Mouse (Mus musculus): ENCODE measurements around the gene Slc13a5.

Gene Slc13a5

DNA sequence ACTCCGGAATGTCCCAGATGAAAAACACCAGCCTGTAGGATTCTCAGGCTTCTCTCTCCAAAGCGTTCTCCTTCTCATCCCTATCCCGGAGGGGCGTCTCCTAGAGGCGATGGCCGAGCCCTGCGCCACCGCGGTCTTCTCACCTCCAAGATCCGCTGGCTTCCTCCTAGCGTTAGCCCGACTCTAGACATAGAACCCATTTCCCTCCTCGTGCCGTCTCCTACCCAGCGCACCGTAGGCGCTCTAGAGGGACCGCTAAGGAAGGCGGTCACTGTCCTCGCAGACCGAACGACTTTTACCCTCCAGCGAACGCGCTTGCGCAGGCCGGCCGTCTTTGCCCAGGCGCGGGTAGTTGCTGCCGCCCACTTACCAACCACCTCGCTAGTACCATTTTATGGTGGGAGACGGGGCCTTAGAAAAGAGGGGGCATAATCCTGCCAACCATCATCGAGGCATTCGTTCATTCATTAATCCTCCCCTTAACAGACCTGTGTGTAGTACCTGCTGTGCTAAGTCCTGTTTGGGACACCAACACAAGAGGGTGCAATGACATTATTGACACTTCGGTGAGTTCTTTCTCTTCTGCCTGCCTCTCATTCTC, at the start of gene Slc13a5:
Gene Slc13a5 (minus strand): TSS at position 263 of the 601 bp plus-strand sequence.
- DNase-seq, result peak; percentile 35

DNA sequence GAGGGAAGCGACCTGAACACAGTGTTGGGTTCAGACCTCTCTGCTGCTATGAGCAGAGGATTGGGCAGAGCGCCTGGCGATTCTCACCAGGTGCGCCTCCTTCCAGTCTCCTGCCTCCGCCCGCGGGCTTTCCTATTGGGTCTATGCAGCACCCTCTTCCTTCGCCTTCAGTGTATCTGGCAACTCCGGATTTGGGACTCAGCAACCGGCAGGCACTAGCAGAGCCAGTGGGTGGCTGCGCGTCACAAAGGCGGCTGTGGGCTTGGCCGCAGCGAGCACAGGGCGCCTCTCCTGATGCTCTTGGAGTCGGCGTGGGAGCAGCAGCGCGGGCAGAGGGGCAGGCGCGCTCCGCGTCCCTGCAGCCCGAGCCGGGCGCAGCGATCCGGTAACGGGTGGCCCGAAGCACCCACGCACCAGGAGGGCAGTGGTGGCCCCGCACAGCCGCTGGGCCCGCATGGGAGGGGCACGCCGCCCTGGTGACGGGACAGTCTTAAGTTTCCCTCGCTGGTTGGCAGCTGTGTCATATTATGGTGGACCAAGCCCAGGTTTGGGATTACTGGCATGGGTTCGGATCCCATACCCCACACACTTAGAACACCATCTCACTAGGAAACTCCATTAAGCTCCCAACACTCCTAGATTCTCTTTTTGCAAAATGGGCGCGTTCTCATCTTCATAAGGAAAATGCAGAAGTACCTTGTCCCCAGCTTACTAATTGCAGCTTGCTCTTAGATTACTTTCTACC, 47.3 kb upstream of the Slc13a5 start, which contains the start of gene Fbxo39:
Gene Fbxo39 (plus strand): TSS at position 294 of the 745 bp plus-strand sequence.
- DNase-seq, result no peak

DNA sequence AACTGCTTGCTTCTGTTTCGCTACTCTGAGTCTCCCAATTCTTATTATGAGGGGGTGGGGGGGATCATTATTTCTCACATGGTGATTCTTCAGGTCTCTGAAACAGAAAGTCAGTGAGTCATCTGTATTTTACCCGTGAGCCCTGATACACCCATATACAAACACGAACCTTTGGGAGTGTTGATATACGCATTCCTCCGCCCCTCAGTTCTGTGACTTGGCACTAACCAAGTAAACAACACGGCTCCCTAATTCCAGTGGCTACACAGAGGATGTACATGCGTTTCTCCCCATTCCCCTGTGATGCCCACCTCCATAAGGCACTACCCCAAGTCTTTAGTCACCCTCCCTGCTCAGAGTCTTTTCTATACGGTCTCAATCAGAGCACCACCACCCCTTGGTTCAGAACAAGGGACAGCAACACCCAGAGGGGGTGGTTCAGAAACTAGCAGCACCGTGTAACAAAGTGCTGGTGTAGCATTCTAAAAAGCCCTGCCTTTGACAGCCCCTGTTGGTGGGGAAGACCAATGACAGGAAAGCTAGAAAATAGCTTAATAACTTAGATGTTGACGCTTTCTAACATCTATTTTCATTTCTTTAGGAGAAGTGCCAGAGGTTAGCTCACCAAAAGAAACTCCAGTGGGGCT, 44.5 kb upstream of the Slc13a5 start:
- DNase-seq, result no peak

DNA sequence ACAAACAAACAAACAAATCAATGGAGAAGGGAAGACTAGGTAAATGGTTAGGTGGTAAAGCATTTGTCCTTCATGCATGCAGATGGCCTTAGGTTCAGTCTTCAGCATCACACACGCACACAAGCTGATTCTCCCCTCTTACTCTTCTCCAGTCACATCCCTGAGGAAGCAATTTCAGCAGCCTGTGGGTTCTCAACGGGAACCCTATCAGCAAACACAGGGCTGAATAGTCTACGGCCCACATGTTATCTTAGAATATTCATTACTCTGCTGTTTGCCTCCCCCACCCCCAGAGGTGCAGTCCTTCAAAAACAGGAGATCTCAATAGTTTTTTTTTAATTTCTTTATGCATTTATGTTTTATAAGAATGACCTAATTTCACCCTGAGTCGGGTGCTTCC, 43.5 kb upstream of the Slc13a5 start:
- DNase-seq, result no peak

DNA sequence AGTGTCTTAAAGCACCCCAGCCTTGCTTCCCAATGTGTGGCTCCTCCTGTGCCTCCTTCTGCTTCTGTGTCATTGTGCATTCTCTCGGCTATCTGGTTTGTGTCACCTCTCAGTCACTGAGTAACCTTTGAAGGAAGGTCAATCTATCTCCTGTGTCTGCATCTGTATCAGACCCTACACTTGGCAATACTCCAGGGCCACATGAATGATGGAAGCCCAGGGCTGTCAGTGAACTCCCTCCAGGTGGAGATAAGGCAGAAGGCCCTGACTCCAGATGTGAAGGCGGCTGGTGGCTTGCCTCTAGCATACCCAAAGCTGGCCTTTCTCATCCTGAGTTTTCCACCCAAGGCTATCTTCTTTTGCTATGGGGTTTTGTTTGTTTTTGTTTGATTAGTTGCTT, 42.0 kb upstream of the Slc13a5 start:
- DNase-seq, result no peak

DNA sequence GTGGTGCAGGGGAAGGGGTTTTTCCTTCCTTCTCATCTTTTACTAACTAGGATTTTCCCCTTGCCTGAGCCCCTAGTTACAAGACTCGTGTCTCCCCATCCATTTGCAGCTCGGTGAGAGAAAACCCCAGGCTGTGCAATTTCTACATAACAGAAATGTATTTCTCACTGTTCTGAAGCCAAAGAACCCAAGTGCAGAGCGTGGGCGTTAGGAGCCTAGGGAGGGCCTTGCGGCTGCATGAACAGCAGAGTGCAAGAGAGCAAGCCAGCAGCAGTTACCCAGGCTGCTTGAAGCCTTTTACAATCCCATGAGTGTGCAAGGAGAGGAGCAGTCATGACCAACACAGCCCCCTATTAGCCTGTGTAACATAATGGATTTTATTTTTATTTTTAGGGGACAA, 40.4 kb upstream of the Slc13a5 start:
- DNase-seq, result no peak

DNA sequence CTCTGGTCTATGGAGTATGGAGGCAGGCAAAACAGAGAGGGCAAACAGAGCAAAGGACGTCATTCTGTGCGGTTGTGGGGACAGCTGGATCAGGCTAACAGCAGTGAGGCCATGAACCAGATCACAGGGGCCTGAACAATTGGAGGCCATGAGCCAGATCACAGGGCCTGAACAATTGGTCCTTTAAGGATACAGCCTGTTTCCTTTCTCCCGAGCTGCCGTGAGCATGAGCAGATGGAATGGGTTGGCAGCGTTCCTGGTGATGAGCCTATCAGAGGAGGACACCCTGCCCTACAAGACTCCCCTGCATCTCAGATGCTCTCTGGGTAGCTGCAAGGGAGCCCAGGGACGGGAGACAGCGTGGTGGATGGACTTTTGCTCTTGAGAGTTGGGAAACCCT, 35.2 kb upstream of the Slc13a5 start:
- DNase-seq, result peak; percentile 48

DNA sequence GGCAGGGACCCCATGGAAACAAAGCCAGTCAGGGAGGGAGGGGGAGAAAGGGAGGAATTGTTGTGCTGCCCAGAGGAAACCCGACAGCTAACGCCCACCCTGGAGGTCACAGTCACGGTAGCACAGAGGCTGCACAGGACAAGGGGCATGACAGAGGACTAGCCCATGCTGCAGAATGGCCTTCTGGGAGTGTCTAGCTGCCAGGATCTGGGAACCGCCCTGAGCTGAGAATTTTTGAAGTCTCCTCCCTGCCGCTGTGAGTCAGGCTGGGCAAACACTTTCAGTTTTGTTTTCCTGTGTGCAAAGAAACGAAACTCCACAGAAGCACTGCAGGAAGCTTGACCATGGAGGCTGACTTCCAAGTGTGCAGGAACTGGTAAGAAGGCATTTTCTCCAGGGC, 34.3 kb upstream of the Slc13a5 start, which contains the start of gene Xaf1:
Gene Xaf1 (plus strand): TSS at position 296 of the 400 bp plus-strand sequence.
- DNase-seq, result peak; percentile 72

DNA sequence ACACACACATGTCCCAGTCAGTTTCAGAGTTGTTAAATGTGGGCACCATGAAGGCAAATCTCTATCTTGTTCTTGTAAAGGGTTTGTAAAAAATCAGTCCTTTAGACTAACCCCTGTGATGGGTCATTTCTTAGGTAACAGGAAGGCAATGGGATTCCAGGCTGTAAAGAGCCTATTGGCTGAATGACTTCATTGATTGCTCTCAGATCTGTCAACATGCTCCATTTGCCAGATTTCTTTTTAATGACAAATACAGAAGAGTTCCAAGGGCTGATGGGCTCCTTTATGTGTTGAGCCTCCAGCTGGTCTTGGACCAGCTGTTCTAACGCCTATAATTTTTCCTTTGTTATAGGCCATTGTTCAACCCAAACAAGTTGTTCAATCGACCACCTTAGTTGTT, 26.1 kb upstream of the Slc13a5 start:
- no peak for DNase-seq

DNA sequence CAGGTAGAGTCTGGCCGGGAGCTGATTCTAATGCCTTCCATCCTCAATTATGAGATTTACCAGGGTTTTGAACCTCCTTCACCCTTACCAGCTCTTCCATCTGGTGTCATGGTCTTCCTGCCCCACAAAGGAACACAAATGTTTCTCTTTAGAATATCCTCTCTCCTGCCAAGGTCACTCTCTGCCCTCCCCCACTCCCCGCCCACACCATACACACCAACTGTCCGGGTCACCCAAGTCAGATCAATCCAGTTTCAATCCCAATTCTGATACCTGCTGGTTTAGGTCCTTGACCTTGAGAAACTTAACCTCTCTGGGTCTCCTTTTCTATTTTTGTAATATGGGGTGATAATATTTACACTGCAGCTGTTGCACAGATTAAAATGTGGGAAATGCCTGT, 20.5 kb upstream of the Slc13a5 start:
- DNase-seq, result no peak

DNA sequence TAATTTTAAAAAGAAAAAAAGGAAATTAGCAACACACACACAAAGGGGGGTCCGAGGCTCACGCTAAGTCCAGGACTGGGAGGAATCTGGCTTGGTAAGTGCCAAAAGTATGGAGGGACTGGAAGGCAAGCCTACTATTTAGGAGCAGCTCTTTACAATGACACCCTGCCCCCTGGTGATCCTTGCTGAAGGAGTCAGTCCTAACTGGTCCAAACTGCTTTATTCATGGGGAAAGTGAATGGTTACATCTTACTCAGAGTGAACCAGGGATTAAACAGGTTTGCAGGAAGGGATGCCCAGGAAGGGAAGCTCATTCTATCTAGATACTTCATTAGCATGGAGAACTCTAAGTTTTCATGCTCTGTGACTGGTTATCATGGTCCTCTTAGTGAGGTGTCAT, 20.1 kb upstream of the Slc13a5 start:
- no peak for DNase-seq

DNA sequence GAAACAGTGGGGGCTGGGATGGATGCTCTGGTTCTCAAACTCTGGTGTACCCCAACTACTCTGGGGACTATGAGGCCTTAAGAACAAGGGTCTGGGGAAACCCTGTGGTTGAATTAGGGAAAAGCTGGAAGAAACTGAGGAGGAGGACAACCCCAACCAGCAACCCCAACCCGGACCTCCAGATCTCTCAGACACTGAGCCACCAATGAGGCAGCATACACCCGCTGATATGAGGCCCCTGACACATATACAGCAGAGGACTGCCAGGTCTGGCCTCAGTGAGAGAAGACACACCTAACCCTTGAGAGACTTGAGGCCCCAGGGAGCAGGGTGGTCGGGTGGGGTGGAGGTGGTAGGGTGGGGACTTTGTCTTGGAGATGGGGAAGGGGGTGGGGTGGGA, 19.6 kb upstream of the Slc13a5 start:
- DNase-seq, result no peak

DNA sequence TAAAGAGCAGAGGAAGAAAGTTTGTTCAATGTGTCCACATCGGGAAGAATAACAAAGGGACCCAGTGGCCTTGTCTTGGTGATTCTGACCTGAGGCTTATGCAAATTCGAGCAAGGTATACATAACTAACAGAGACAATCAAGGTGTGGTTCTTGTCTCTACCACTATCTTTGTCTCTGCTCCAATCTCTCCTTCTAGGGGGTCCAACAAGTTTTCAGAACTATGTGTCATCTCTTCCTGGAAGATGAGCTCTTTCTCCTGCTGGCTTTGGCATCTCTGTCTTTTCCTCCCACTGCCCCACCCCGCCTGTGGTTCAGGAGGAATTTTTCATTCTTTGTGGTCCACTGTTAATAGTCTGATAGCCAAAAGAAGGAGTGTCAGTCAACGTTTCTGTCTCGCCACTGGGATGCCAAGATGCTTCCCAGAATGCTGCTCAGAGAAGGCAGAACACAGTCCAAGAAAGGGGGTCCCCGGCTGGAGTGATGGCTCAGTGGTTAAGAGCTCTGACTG, 19.0 kb upstream of the Slc13a5 start:
- DNase-seq, result no peak

DNA sequence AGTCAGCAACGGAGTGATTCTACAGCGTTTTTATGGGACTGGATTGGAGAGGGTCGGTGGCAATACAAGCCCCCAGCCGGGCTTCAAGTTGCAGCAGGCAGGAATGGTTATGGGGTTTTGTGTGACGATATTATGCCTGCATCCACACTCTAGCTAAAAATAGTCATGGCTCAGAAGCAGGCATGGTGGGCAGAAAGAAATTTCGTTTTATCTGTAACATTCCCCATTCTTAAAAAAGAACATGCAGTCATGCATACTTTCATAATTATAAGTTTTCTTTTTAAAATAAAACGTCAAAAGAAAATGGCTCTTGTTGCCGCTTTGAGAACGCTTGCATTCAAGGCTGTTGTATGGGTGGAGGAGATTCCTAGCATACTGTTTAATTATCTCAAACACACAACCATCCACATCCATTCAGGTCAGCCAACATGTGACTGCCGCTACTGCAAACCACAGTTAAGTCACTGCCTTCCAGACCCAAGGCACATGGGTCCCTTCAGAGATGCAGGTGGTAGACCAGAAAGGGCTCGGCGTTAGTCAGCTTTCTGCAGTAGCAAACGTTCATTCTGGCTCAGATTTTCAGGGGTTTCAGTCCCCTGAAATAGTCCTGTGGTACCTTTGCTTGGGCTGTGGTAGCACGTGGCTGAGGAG, 17.6 kb upstream of the Slc13a5 start:
- DNase-seq, result no peak

DNA sequence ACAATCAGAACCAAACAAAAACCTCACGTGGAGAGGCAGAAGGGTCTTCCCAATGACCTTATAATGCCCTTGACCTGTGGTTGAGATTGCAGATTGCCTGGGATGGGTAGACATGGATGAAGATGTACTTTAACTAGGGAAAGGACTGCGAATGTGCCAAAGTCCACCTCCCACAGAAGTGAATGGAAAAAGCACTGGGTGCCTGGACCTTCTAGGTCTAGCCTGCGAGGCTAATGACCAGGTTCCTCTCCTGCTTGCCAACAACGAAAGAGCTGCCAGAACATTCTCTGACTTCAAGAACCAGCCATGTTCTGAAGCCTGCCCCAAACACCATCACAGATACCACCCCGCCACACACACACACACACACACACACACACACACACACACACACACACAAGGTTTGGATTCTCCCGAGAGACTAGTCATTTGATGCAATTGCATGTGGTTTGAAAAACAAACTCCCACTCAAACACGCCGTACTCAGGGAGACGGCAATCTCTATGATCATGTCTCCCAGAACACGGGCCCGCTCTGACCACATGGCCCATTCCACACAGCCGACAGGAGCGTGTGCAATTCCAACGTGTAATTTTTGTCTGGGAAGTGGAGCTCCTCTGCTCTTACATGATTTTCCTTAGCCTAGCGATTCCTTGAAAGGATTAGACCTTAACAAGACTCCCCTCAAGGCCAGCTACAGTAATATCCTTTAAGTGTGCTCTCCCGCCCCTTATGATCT, 16.6 kb upstream of the Slc13a5 start:
- DNase-seq, result peak; percentile 74

DNA sequence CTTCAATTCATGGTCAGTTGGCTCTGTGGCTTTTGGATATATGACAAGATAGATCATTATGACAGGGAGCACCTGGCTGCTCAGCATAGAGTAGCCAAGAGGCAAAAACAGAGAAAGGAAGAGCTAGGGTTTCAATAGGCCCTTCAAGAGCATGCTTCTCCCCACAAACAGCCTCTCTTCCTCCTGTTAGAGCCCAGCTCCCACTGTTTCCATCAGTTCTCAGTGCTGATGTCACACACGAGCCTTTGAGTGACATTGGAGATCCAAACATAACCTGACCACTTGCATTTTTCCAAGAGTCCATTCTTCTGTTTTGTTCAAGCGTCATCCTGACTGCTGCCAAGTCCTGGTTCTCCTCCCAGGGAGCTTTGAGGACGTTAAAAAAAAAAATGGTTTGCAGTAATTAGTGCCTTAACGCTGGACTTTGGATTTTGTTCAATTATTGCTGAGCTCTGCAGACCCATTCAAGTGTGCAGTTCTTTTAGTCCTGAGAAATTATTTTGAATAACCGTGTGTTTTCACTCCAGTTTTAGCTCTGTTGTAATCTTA, 14.9 kb upstream of the Slc13a5 start:
- DNase-seq, result peak; percentile 84

DNA sequence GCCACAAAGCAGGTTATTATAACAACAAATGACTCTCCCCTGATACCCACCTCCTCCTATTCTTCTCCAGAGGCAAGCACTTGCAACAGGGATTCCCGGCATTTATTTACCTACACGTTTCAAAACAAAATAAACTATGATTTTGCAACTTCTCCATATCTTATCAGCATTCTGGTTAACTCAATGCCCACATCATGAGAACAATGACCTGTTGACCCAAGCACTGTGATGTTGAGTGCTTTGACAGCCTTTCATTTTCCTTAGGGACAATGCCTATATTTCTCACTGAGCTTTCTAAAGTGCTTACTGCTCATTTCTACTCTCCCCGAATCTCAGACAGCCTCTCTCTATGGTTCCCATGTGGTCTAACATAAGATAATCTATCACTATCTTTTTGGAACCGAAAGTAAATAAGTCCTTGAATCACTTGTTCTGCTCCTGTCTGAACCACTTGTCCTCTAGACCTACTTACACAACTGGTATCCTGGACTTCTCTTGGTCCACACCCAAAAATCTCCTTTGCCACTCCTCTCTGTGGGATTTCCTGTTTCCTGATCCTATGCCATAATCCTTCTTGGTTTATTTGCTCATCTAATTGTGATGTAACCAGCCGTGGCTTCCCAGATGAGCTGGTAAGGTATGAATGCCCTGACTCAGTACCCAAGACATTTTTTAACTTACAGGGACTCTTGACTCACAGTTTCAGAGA, 14.3 kb upstream of the Slc13a5 start:
- no peak for DNase-seq

DNA sequence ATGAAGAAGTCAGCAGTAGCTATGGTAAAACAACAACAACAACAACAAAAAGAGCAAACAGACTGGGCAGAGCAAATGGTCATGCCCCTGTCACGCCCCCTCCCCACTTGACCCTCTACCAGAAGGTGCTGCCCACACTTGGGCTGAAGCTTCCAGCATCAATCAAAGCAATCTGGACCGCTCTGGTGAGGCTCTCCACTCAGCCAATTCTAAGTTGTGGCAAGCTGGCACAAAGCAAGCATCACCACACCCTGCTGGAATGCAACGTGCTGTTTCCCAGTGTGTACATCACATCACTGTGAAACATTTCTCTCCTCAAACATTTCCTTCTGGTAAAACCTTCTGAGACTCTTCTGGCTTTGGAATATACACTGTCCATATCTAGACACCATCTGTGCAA, 6.3 kb upstream of the Slc13a5 start:
- no peak for DNase-seq

DNA sequence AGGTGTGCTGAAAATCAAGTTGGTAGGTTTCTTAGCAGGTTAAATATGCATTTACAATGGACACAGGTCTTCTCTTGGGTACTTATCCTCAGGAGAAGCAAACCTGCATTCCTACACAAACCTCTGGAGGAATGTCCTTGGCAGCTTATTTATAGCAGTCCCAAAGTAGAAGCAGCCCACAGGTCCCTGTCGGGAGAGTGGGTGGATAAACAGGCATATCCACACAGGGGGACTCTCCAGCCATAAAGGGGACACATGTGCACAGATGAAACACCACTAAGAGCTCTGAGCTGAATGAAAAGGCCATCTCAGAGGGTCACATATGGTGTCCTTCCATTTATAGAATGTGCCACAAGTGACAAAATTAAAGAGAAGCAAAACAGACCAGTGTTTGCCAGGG, 4.7 kb upstream of the Slc13a5 start:
- DNase-seq, result no peak

DNA sequence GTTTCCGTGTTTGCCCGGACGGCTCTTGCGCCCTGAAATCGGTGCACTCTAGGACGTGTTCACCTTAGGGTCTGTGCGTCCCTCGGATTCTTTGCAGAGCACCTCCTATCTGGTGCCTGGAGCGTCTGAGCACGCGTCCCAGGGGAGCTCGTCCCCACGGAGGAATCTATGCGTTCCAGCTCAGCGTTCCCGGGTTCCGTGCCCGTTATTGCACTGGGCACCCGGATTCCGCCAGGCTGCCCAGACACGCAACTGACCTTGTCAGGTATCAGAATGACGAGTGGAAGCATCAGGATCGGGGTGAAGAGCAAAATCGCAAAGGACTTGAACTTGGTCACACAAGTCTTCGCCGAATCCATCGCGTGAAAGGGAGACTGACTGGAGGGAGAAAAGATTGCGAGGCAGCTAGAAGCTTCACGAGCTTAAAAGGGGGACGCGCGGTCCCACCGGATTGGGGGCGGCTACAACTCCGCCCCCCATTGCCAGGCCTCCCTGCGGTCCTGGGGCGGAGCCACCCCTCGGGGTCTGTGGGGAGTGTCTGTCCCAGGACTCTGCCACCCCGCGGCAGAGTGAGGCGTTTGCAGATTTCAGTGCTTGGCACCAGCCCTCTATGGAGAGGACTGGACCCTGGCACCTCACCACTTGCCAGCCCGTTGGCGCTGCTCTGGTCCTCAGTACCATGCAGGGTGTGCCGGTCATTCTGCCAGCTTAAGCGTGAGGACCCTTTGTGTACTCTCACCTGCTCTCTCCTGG, 639 bp downstream of the Slc13a5 start:
- DNase-seq, result peak; percentile 69

DNA sequence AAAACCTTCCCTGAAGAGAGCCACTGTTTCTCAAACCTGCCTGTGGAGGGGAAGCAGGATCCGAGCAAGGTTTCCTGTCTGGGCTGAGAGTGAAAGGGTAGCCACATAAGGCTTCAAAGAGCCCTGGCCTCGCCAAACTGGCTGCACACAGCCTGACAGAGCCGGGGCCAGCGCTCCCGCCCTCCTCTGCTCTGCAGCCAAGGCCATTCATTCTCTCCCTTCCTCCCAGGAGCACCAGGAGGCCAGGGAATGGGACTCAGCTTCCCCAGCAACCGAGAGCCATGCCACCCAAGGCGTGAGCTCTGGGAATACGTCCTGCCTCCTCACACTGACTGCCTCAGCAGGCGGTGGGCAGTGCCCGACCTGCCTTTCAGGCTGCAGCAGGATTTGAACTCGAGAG, 1.5 kb downstream of the Slc13a5 start:
- no peak for DNase-seq
